Mouse (Mus musculus): ENCODE measurements at regions not wholly inside any gene's neighbourhood (a gene's known extent, or its start where the extent isn't known, plus 50 kb on each side); places are given as distances from the start of the nearest gene placed in this dataset.

- H3K27me3 ChIP-seq (ENCODE audit: insufficient read depth, low read length), result no peaks in the 10 kb centered on the region
- H3K4me2 ChIP-seq (ENCODE audit: low read depth), result no peak overlapping the region
- no peak overlapping the region for H3K4me3 ChIP-seq (ENCODE audit: low read depth, low read length)
- no peaks in the 10 kb centered on the region for H3K36me3 ChIP-seq (ENCODE audit: insufficient read depth)
- H3K27ac ChIP-seq (ENCODE audit: low read depth, low read length), result no peak overlapping the region
- H3K4me1 ChIP-seq (ENCODE audit: insufficient read depth), result no peaks in the 10 kb centered on the region
- 54% methylated on average over 4 of the region's 4 CpGs for WGBS
- no peak overlapping the region for H3K9ac ChIP-seq
- peak; percentile 55 for ATAC-seq
- TF ChIP-seq CTCF (IDR thresholded peaks at IDR 0.05; ENCODE audit: low read depth), result no peak
- no peak for DNase-seq
- H3K9me3 ChIP-seq (ENCODE audit: low read length), result no peaks in the 10 kb centered on the region
Measured at GRCm38 (mm10) chr13:28898900-28899299, 54.6 kb downstream of the Sox4 start.

- Histone ChIP-seq H3K36me3 (ENCODE audit: insufficient read depth) (no peaks in the 10 kb centered on the region), H3K4me1 (ENCODE audit: insufficient read depth) (no peaks in the 10 kb centered on the region), H3K9ac (no peak overlapping the region), H3K4me2 (ENCODE audit: low read depth) (no peak overlapping the region), H3K9me3 (ENCODE audit: low read length) (no peaks in the 10 kb centered on the region), H3K4me3 (ENCODE audit: low read depth, low read length) (no peak overlapping the region), H3K27me3 (ENCODE audit: insufficient read depth, low read length) (no peaks in the 10 kb centered on the region), H3K27ac (ENCODE audit: low read depth, low read length) (no peak overlapping the region)
- DNase-seq (no peak), ATAC-seq (no peak)
- WGBS, result 92% methylated on average over 6 of the region's 6 CpGs
- TF ChIP-seq CTCF (IDR thresholded peaks at IDR 0.05; ENCODE audit: low read depth), result no peak
Measured at GRCm38 (mm10) chr13:28892896-28893295, 60.6 kb downstream of the Sox4 start.

GRCm38 (mm10) chr13:28887098-28887497, 66.4 kb downstream of the Sox4 start:
- Histone ChIP-seq H3K27ac (ENCODE audit: low read depth, low read length) (no peak overlapping the region), H3K9ac (no peak overlapping the region), H3K4me3 (ENCODE audit: low read depth, low read length) (no peak overlapping the region), H3K9me3 (ENCODE audit: low read length) (no peaks in the 10 kb centered on the region), H3K36me3 (ENCODE audit: insufficient read depth) (no peaks in the 10 kb centered on the region), H3K4me2 (ENCODE audit: low read depth) (peak overlapping the region; percentile 34), H3K4me1 (ENCODE audit: insufficient read depth) (0 out of 2 replicates have a peak, but pooled peaks cover 5% of the 10 kb centered on the region), H3K27me3 (ENCODE audit: insufficient read depth, low read length) (no peaks in the 10 kb centered on the region)
- WGBS, result 18% methylated on average over 13 of the region's 13 CpGs
- no peak for TF ChIP-seq CTCF (IDR thresholded peaks at IDR 0.05; ENCODE audit: low read depth)
- ATAC-seq, result no peak
- DNase-seq, result no peak

- ATAC-seq (no peak), DNase-seq (no peak)
- WGBS, result 22% methylated on average over 11 of the region's 11 CpGs
- 0 out of 2 replicates have a peak, but pooled peaks cover 5% of the 10 kb centered on the region for H3K4me1 ChIP-seq (ENCODE audit: insufficient read depth)
- H3K9me3 ChIP-seq (ENCODE audit: low read length), result no peaks in the 10 kb centered on the region
- H3K27ac ChIP-seq (ENCODE audit: low read depth, low read length), result no peak overlapping the region
- H3K4me2 ChIP-seq (ENCODE audit: low read depth), result peak overlapping the region; percentile 34
- no peak for TF ChIP-seq CTCF (IDR thresholded peaks at IDR 0.05; ENCODE audit: low read depth)
- no peak overlapping the region for H3K4me3 ChIP-seq (ENCODE audit: low read depth, low read length)
- no peaks in the 10 kb centered on the region for H3K27me3 ChIP-seq (ENCODE audit: insufficient read depth, low read length)
- H3K36me3 ChIP-seq (ENCODE audit: insufficient read depth), result no peaks in the 10 kb centered on the region
- H3K9ac ChIP-seq, result no peak overlapping the region
Measured at GRCm38 (mm10) chr13:28886691-28887090, 66.8 kb downstream of the Sox4 start.

- Histone ChIP-seq H3K36me3 (ENCODE audit: insufficient read depth) (no peaks in the 10 kb centered on the region), H3K4me2 (ENCODE audit: low read depth) (peak overlapping the region; percentile 76), H3K27me3 (ENCODE audit: insufficient read depth, low read length) (no peaks in the 10 kb centered on the region), H3K4me3 (ENCODE audit: low read depth, low read length) (peak overlapping the region; percentile 59), H3K27ac (ENCODE audit: low read depth, low read length) (no peak overlapping the region), H3K4me1 (ENCODE audit: insufficient read depth) (peaks cover 5% of the 10 kb centered on the region; the same call in 1 of the 2 replicates), H3K9me3 (ENCODE audit: low read length) (no peaks in the 10 kb centered on the region), H3K9ac (peak overlapping the region; percentile 48)
- no peak for TF ChIP-seq CTCF (IDR thresholded peaks at IDR 0.05; ENCODE audit: low read depth)
- DNase-seq, result peak; percentile 45
- 1% methylated on average over 30 of the region's 30 CpGs for WGBS
- peak; percentile 69 for ATAC-seq
Measured at GRCm38 (mm10) chr13:28885083-28886037, 68.2 kb downstream of the Sox4 start.

GRCm38 (mm10) chr13:28884191-28884820, 69.2 kb downstream of the Sox4 start:
- peak overlapping the region; percentile 76 for H3K4me2 ChIP-seq (ENCODE audit: low read depth)
- H3K4me1 ChIP-seq (ENCODE audit: insufficient read depth), result peaks cover 5% of the 10 kb centered on the region; the same call in 1 of the 2 replicates
- under 1% methylated on average over 26 of the region's 26 CpGs for WGBS
- H3K4me3 ChIP-seq (ENCODE audit: low read depth, low read length), result peak overlapping the region; percentile 59
- H3K27me3 ChIP-seq (ENCODE audit: insufficient read depth, low read length), result no peaks in the 10 kb centered on the region
- ATAC-seq (0 out of 2 replicates have a peak, but pooled peaks have one; percentile 28), DNase-seq (no peak)
- H3K9ac ChIP-seq, result peak overlapping the region; percentile 48
- TF ChIP-seq CTCF (IDR thresholded peaks at IDR 0.05; ENCODE audit: low read depth), result no peak
- no peaks in the 10 kb centered on the region for H3K9me3 ChIP-seq (ENCODE audit: low read length)
- H3K27ac ChIP-seq (ENCODE audit: low read depth, low read length), result no peak overlapping the region
- no peaks in the 10 kb centered on the region for H3K36me3 ChIP-seq (ENCODE audit: insufficient read depth)

GRCm38 (mm10) chr13:28883398-28883797, 70.1 kb downstream of the Sox4 start:
- Histone ChIP-seq H3K27ac (ENCODE audit: low read depth, low read length) (no peak overlapping the region), H3K9me3 (ENCODE audit: low read length) (no peaks in the 10 kb centered on the region), H3K9ac (peak overlapping the region; percentile 48; the same call in 1 of the 2 replicates), H3K4me2 (ENCODE audit: low read depth) (peak overlapping the region; percentile 76), H3K36me3 (ENCODE audit: insufficient read depth) (no peaks in the 10 kb centered on the region), H3K4me1 (ENCODE audit: insufficient read depth) (peaks cover 5% of the 10 kb centered on the region; the same call in 1 of the 2 replicates), H3K4me3 (ENCODE audit: low read depth, low read length) (peak overlapping the region; percentile 59), H3K27me3 (ENCODE audit: insufficient read depth, low read length) (no peaks in the 10 kb centered on the region)
- no peak for TF ChIP-seq CTCF (IDR thresholded peaks at IDR 0.05; ENCODE audit: low read depth)
- DNase-seq (no peak), ATAC-seq (no peak)
- 26% methylated on average over 8 of the region's 8 CpGs for WGBS
